Mouse (Mus musculus) liver, embryonic 13.5 days (tissue): ENCODE measurements around the gene C2cd4a. TPM values are rescaled to one million over a fixed set of nuclear protein-coding genes. Genes with fewer than 3 reads are reported as not detected.

Experiments
- ATAC-seq: fragments of 200-750 bp; cut with Nextera tagmentation; 2 replicates; pipeline ENCODE4 v1.8.0; 2017; ENCODE audit warnings: low read depth, mild to moderate bottlenecking, moderate number of reproducible peaks, moderate library complexity
- DNase-seq: peaks from one replicate; pipeline ENCODE4 v3.0.0; 2022
- H3K27ac ChIP-seq: fragments of 300-500 bp; sonication (generic); 2 replicates; pipeline ENCODE4 v1.5.1; 2015; ENCODE audit warnings: moderate library complexity, mild to moderate bottlenecking, inconsistent platforms
- H3K27me3 ChIP-seq: fragments of 300-500 bp; sonication (generic); 2 replicates; pipeline ENCODE4 v1.6.1; 2015; ENCODE audit warnings: mild to moderate bottlenecking, inconsistent platforms
- H3K36me3 ChIP-seq: fragments of 300-500 bp; sonication (generic); 2 replicates; pipeline ENCODE4 v1.6.1; 2015; ENCODE audit warnings: mild to moderate bottlenecking, inconsistent platforms
- H3K4me1 ChIP-seq: fragments of 300-500 bp; sonication (generic); replicated peaks from 2 replicates; pipeline ENCODE4 v1.6.1; 2015; ENCODE audit warnings: inconsistent platforms
- H3K4me2 ChIP-seq: fragments of 300-500 bp; sonication (generic); 2 replicates; pipeline ENCODE4 v1.6.1; 2015; ENCODE audit warnings: inconsistent platforms, mild to moderate bottlenecking, moderate library complexity
- H3K4me3 ChIP-seq: fragments of 300-500 bp; sonication (generic); replicated peaks from 2 replicates; pipeline ENCODE4 v1.5.1; 2015; ENCODE audit warnings: mild to moderate bottlenecking, inconsistent platforms
- H3K9ac ChIP-seq: fragments of 300-500 bp; sonication (generic); 2 replicates; pipeline ENCODE4 v1.6.1; 2015; ENCODE audit warnings: mild to moderate bottlenecking, inconsistent platforms
- H3K9me3 ChIP-seq: fragments of 300-500 bp; sonication (generic); replicated peaks from 2 replicates; pipeline ENCODE4 v1.6.1; 2016; ENCODE audit warnings: inconsistent platforms
- WGBS: fragments of 180-500 bp; shearing (Covaris S2); methylation state at CpG from one replicate; pipeline ENCODE4 v1.1.7; 2015; ENCODE audit not compliant: insufficient replicate concordance; 5-methylcytosine and 5-hydroxymethylcytosine counted together
- polyA plus RNA-seq: library from polyadenylated mRNA; unstranded; fragments of >200 nt; fragmentation: Nextera tagmentation; extraction: Ambion mirVana; gene quantifications from 2 replicates; pipeline ENCODE4 v1.2.1, GENCODE M21; 2015

The C2cd4a gene
- 3.4 and 4.2 TPM in 2 replicates for polyA plus RNA-seq

- DNase-seq (peak; percentile 39), ATAC-seq (peak; percentile 40; the same call in 1 of the 2 replicates)
- Histone ChIP-seq H3K27me3 (peaks cover 51% of the 10 kb centered on the region), H3K4me3 (peak within 1 kb of the TSS; percentile 75), H3K27ac (peak within 1 kb of the TSS; percentile 15), H3K9me3 (peaks cover 3% of the 10 kb centered on the region; the same call in 1 of the 2 replicates), H3K9ac (peak within 1 kb of the TSS; percentile 78), H3K4me1 (peaks cover 35% of the 10 kb centered on the region), H3K36me3 (no peaks in the 10 kb centered on the region), H3K4me2 (peak within 1 kb of the TSS; percentile 95)
- WGBS, result 6% methylated on average over 20 of the region's 20 CpGs
Measured at GRCm38 (mm10) chr9:67832046-67832605, at the start of gene C2cd4a. TSS of gene C2cd4a (minus strand) at chr9:67832330.

GRCm38 (mm10) chr9:67878197-67878769 lies 46.2 kb upstream of the C2cd4a start:
- DNase-seq, result peak; percentile 56
- Histone ChIP-seq H3K36me3 (peaks cover 34% of the 10 kb centered on the region), H3K4me2 (peak overlapping the region; percentile 39)

GRCm38 (mm10) chr9:67877081-67877718 lies 45.1 kb upstream of the C2cd4a start:
- ATAC-seq (peak; percentile 87), DNase-seq (peak; percentile 79)
- Histone ChIP-seq H3K4me1 (peaks cover 58% of the 10 kb centered on the region), H3K9me3 (no peaks in the 10 kb centered on the region), H3K4me2 (peak overlapping the region; percentile 47), H3K9ac (peak overlapping the region; percentile 34; the same call in 1 of the 2 replicates), H3K36me3 (peaks cover 29% of the 10 kb centered on the region), H3K27me3 (no peaks in the 10 kb centered on the region), H3K4me3 (no peak overlapping the region), H3K27ac (peak overlapping the region; percentile 77)
- WGBS, result 31% methylated on average over 14 of the region's 14 CpGs

More at GRCm38 (mm10) chr9:67878197-67878769, 46.2 kb upstream of the C2cd4a start:
- Histone ChIP-seq H3K27ac (peak overlapping the region; percentile 84), H3K9ac (peak overlapping the region; percentile 46; the same call in 1 of the 2 replicates), H3K27me3 (no peaks in the 10 kb centered on the region), H3K4me3 (peak overlapping the region; percentile 18), H3K9me3 (no peaks in the 10 kb centered on the region), H3K4me1 (peaks cover 50% of the 10 kb centered on the region)
- peak; percentile 85 for ATAC-seq
- WGBS, result 31% methylated on average over 11 of the region's 11 CpGs

GRCm38 (mm10) chr9:67875337-67875736 lies 43.2 kb upstream of the C2cd4a start:
- Histone ChIP-seq H3K4me2 (no peak overlapping the region), H3K4me3 (no peak overlapping the region), H3K27ac (peak overlapping the region; percentile 80), H3K36me3 (peaks cover 20% of the 10 kb centered on the region), H3K27me3 (no peaks in the 10 kb centered on the region), H3K9me3 (no peaks in the 10 kb centered on the region), H3K9ac (0 out of 2 replicates have a peak overlapping the region, but pooled peaks have one; percentile 15), H3K4me1 (peaks cover 75% of the 10 kb centered on the region)
- peak; percentile 22 for ATAC-seq
- 23% methylated on average over 2 of the region's 2 CpGs for WGBS
- DNase-seq, result peak; percentile 55

- 34% methylated on average over 7 of the region's 7 CpGs for WGBS
- Histone ChIP-seq H3K36me3 (peaks cover 17% of the 10 kb centered on the region; the same call in 1 of the 2 replicates), H3K4me2 (no peak overlapping the region), H3K27ac (peak overlapping the region; percentile 80), H3K4me1 (peaks cover 82% of the 10 kb centered on the region), H3K9me3 (no peaks in the 10 kb centered on the region), H3K9ac (peak overlapping the region; percentile 15; the same call in 1 of the 2 replicates), H3K4me3 (no peak overlapping the region), H3K27me3 (no peaks in the 10 kb centered on the region)
- ATAC-seq (peak; percentile 24), DNase-seq (peak; percentile 54)
Measured at GRCm38 (mm10) chr9:67874522-67875222, 42.5 kb upstream of the C2cd4a start.

- peaks cover 77% of the 10 kb centered on the region for H3K4me1 ChIP-seq
- peak; percentile 32 for DNase-seq
- H3K4me2 ChIP-seq, result peak overlapping the region; percentile 31
- no peaks in the 10 kb centered on the region for H3K27me3 ChIP-seq
- H3K9me3 ChIP-seq, result no peaks in the 10 kb centered on the region
- H3K27ac ChIP-seq, result peak overlapping the region; percentile 86
- H3K4me3 ChIP-seq, result no peak overlapping the region
- H3K9ac ChIP-seq, result peak overlapping the region; percentile 47
- peaks cover 25% of the 10 kb centered on the region for H3K36me3 ChIP-seq
- peak; percentile 92 for ATAC-seq
- 59% methylated on average over 16 of the region's 16 CpGs for WGBS
Measured at GRCm38 (mm10) chr9:67869691-67870450, 37.7 kb upstream of the C2cd4a start.

- ATAC-seq, result no peak
Measured at GRCm38 (mm10) chr9:67867411-67867810, 35.3 kb upstream of the C2cd4a start.

GRCm38 (mm10) chr9:67865411-67865810 lies 33.3 kb upstream of the C2cd4a start:
- H3K36me3 ChIP-seq, result peaks cover 20% of the 10 kb centered on the region
- H3K4me1 ChIP-seq, result peaks cover 81% of the 10 kb centered on the region
- H3K4me3 ChIP-seq, result no peak overlapping the region
- H3K9me3 ChIP-seq, result no peaks in the 10 kb centered on the region
- peak overlapping the region; percentile 76 for H3K27ac ChIP-seq
- no peak overlapping the region for H3K4me2 ChIP-seq
- peak overlapping the region; percentile 11; the same call in 1 of the 2 replicates for H3K9ac ChIP-seq
- DNase-seq (no peak), ATAC-seq (no peak)
- H3K27me3 ChIP-seq, result no peaks in the 10 kb centered on the region
- 72% methylated on average over 7 of the region's 7 CpGs for WGBS

More at GRCm38 (mm10) chr9:67867411-67867810, 35.3 kb upstream of the C2cd4a start:
- Histone ChIP-seq H3K4me3 (no peak overlapping the region), H3K9ac (0 out of 2 replicates have a peak overlapping the region, but pooled peaks have one; percentile 14), H3K4me1 (peaks cover 83% of the 10 kb centered on the region), H3K27ac (0 out of 2 replicates have a peak overlapping the region, but pooled peaks have one; percentile 29), H3K27me3 (no peaks in the 10 kb centered on the region), H3K9me3 (no peaks in the 10 kb centered on the region), H3K36me3 (peaks cover 24% of the 10 kb centered on the region), H3K4me2 (no peak overlapping the region)
- DNase-seq, result no peak
- WGBS, result 81% methylated on average over 6 of the region's 6 CpGs

GRCm38 (mm10) chr9:67864011-67864410 lies 31.9 kb upstream of the C2cd4a start:
- peak overlapping the region; percentile 56 for H3K27ac ChIP-seq
- H3K9ac ChIP-seq, result 0 out of 2 replicates have a peak overlapping the region, but pooled peaks have one; percentile 2
- ATAC-seq (no peak), DNase-seq (no peak)
- H3K9me3 ChIP-seq, result no peaks in the 10 kb centered on the region
- WGBS, result 60% methylated on average over 4 of the region's 4 CpGs
- peaks cover 20% of the 10 kb centered on the region for H3K36me3 ChIP-seq
- no peaks in the 10 kb centered on the region for H3K27me3 ChIP-seq
- peaks cover 74% of the 10 kb centered on the region for H3K4me1 ChIP-seq
- H3K4me3 ChIP-seq, result no peak overlapping the region
- H3K4me2 ChIP-seq, result no peak overlapping the region

- no peaks in the 10 kb centered on the region for H3K27me3 ChIP-seq
- H3K9ac ChIP-seq, result peak overlapping the region; percentile 8; the same call in 1 of the 2 replicates
- peaks cover 24% of the 10 kb centered on the region for H3K36me3 ChIP-seq
- no peaks in the 10 kb centered on the region for H3K9me3 ChIP-seq
- H3K4me1 ChIP-seq, result peaks cover 70% of the 10 kb centered on the region
- H3K4me3 ChIP-seq, result no peak overlapping the region
- DNase-seq (peak; percentile 53), ATAC-seq (peak; percentile 90)
- peak overlapping the region; percentile 68; the same call in 1 of the 2 replicates for H3K27ac ChIP-seq
- WGBS, result 22% methylated on average over 5 of the region's 5 CpGs
- peak overlapping the region; percentile 37 for H3K4me2 ChIP-seq
Measured at GRCm38 (mm10) chr9:67863332-67863731, 31.2 kb upstream of the C2cd4a start.
